Comparison of ENCODE assay signal across 8 mouse cellular contexts in the genomic region with DNA sequence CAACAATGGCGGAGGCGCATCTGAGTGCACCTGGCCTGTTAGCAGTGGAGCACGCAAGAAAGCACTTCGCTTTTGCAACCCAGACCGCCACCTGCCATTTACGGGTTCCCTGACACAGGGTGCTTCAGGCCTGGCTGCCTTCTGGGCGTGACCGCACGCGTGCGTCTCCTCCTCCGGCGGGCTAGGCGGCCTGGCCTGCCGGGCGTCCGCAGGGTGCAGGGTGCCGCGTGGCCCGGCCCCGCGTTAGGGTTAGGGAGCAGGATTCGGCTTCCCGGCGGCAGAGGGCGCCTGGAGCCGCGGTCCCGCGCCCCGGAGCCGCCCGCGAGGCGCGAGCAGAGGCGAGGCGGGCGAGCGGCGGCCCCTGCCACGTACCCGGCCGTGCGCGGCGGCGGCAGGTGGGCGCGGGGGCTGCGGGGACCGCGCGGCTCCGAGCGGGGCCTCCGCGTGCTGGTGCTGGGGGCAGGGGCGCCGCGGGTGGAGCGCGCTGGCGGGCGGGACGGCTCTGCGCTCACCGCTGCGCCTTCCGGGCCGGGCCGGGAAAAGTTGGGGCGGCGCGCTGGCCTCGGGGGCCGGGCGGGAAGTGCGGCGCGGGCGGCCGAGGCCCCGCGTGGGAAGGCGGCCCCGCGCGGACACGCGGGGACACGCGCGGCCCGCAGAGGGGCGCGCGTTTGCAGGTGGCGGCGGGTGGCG. TPM values are rescaled to one million over a fixed set of nuclear protein-coding genes. Genes with fewer than 3 reads are reported as not detected.
A peak's percentile ranks its signal among the peaks of the same experiment; 100 is the strongest.
DNase-seq lines count a peak whose midpoint lies in the region; ATAC-seq and TF ChIP-seq lines count a peak whose summit lies in the region.

A gene (plus strand): TSS at position 198 of the 690 bp plus-strand sequence.

- H3K9ac ChIP-seq in ES-E14 (ENCODE audit: insufficient read depth, low read depth, low read length, poor library complexity, severe bottlenecking), result peak within 1 kb of the TSS; percentile 91
- peak within 1 kb of the TSS; percentile 89 for H3K9ac ChIP-seq in forebrain, embryonic 16.5 days (replicated peaks; ENCODE audit: low read depth, low read length)

- peak within 1 kb of the TSS; percentile 90 for H3K4me2 ChIP-seq in forebrain, embryonic 16.5 days (ENCODE audit: low read length)

- under 1% methylated on average over 74 of the region's 101 CpGs for WGBS in forebrain, embryonic 16.5 days

- no peaks in the 10 kb centered on the region for H3K9me3 ChIP-seq in ES-E14 (ENCODE audit: control insufficient read depth, insufficient read depth, low read depth, low read length)
- H3K9me3 ChIP-seq in forebrain, embryonic 16.5 days (ENCODE audit: control insufficient read depth, low read length), result no peaks in the 10 kb centered on the region

- peaks cover 2% of the 10 kb centered on the region; the same call in 1 of the 2 replicates for H3K36me3 ChIP-seq in ES-E14 (ENCODE audit: control insufficient read depth, insufficient read depth, low read length, poor library complexity, severe bottlenecking)
- H3K36me3 ChIP-seq in forebrain, embryonic 16.5 days (ENCODE audit: control insufficient read depth, insufficient read depth), result no peaks in the 10 kb centered on the region

- no peak within 1 kb of the TSS for H3K27ac ChIP-seq in ES-E14 (ENCODE audit: insufficient read depth, low read depth, low read length, poor library complexity, severe bottlenecking)
- peak within 1 kb of the TSS; percentile 38 for H3K27ac ChIP-seq in forebrain, embryonic 16.5 days (ENCODE audit: low read length)

- in situ Hi-C loops in ES-E14 (cut with MboI; ENCODE audit: low sequenced_read_pairs in 2 of 2, unreplicated experiment in 2 of 2), result no loop called here

- ATAC-seq in forebrain, embryonic 16.5 days, result peak; percentile 89

- intact Hi-C loops in heart, postnatal 36 days (cut with DNase I), result loop anchor here (1.0 to 10.0 kb wide), 5 partner anchors 59 to 381 kb away; a partner anchor contains a TSS

- peak within 1 kb of the TSS; percentile 88 to 94 for H3K4me3 ChIP-seq in ES-E14 (ENCODE audit: insufficient read depth in 1 of 2, low read depth in 1 of 2, low read length in 2 of 2, poor library complexity in 1 of 2, severe bottlenecking in 1 of 2)
- H3K4me3 ChIP-seq in forebrain, embryonic 16.5 days (replicated peaks; ENCODE audit: low read length), result peak within 1 kb of the TSS; percentile 76

- DNase-seq in ES-E14 (ENCODE audit: low read depth, low spot score), result peak; percentile 56
- peak; percentile 31 for DNase-seq in cerebellum, adult 11 months
- peak; percentile 81 to 84 for DNase-seq in heart, postnatal 36 days
- DNase-seq in layer of hippocampus, adult 18-20 months (ENCODE audit: low spot score in 2 of 2), result peak; percentile 30 to 61
- DNase-seq in lung, postnatal 10 days, result peak; percentile 78
- peak; percentile 86 for DNase-seq in ovary, postnatal 36 days (ENCODE audit: low spot score)
- DNase-seq in thymus, postnatal 4 days, result peak; percentile 88

- no peaks in the 10 kb centered on the region for H3K27me3 ChIP-seq in forebrain, embryonic 16.5 days (replicated peaks; ENCODE audit: control insufficient read depth, insufficient read depth, low read length)

- H3K4me1 ChIP-seq in ES-E14 (ENCODE audit: control insufficient read depth in 2 of 2, insufficient read depth in 2 of 2, low read length in 2 of 2, poor library complexity in 1 of 2), result peaks cover 0 to 4% of the 10 kb centered on the region in 2 experiments; a peak in 2 of 4 replicates
- peaks cover 22% of the 10 kb centered on the region for H3K4me1 ChIP-seq in forebrain, embryonic 16.5 days (replicated peaks; ENCODE audit: control insufficient read depth, insufficient read depth, low read length)

TF ChIP-seq in ES-E14, 5 proteins besides CTCF, POLR2A, EP300 and RAD21:
- TF ChIP-seq ZC3H11A (IDR thresholded peaks at IDR 0.05; ENCODE audit: borderline replicate concordance, low read depth, low read length), result no peak
- TF ChIP-seq CHD2 (IDR thresholded peaks at IDR 0.05; ENCODE audit: low read depth, low read length), result no peak
- TF ChIP-seq MAFK (IDR thresholded peaks at IDR 0.05; ENCODE audit: insufficient read depth, low read depth, low read length), result no peak
- TF ChIP-seq HCFC1 (IDR thresholded peaks at IDR 0.05; ENCODE audit: borderline replicate concordance, insufficient read depth, low read length), result no peak
- no peak for TF ChIP-seq ZNF384 (IDR thresholded peaks at IDR 0.05; ENCODE audit: low read depth, low read length)

RNA-seq across cellular contexts. Expression of the gene that starts here (rescaled TPM):
- total RNA-seq in ES-E14 (2012; rRNA removed), result 6.4 and 8.7 TPM in 2 replicates
- 1.0 and 1.8 TPM in 2 replicates for polyA plus RNA-seq in forebrain, embryonic 16.5 days (2015; fragmentation: Nextera tagmentation; extraction: Ambion mirVana)
- total RNA-seq in heart, postnatal 36 days (2021), result 10 to 100 TPM; 22.2 to 24.0 TPM
- 1 to 10 TPM; 6.4 to 7.5 TPM for total RNA-seq in layer of hippocampus, adult 18-20 months (2021)

Comparison
In these comparisons a context has a peak if more than half of its experiments do, and no peak if none do; other contexts are left out.
1. DNase-seq: peak in every context shown above with its lines; median percentile 88 in thymus, postnatal 4 days; 86 in ovary, postnatal 36 days; 82 in heart, postnatal 36 days; 78 in lung, postnatal 10 days; 56 in ES-E14; 46 in layer of hippocampus, adult 18-20 months; 31 in cerebellum, adult 11 months.